Mouse (Mus musculus) thymus, postnatal 14 days (tissue): Measurements from ENCODE around the gene Hfm1.

Experiments used
- DNase-seq: peaks from one replicate; pipeline ENCODE4 v3.0.0; 2021

The Hfm1 gene

GRCm38 (mm10) chr5:106833025-106833424 is 93.1 kb downstream of the Hfm1 start:
- DNase-seq, result no peak

DNA sequence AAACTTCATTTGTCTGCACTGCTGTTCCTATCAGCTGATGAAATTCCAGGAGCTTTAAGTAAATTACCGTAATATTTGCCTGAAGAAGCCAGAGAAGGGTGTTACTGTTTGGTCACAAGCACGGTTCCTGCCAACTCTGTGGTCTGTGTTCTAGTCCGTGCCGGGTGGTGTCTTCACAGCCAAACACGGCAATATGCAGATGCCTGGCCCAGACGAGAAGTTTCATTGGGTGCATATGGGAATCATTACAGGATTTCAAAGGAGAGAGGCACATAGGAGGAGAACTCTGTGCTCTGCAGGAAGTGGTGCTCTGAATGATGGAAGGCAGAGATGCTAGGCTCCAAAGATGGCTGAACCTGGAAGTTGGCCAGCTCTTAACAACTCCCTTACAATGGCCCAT is 94.7 kb downstream of the Hfm1 start:
- DNase-seq, result no peak

DNA sequence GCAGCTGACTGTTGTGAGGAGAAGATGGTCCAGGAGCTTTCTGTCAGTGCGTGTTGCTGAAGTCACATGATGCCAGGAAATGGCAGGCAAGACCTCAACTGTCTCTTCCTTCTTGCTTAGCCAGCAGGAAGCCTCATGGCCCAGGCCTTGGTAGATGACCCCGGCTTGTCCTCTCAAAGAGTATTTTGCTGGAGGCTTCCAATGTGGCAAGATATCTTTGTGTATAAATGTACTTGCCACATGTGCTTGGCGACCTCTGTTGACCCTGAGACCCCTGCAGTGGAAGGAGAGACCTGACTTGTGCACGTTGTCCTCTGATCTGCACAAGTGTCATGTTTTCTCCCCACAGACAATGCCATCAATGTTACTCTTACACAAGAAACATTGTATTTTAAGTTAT is 95.3 kb downstream of the Hfm1 start:
- no peak for DNase-seq

DNA sequence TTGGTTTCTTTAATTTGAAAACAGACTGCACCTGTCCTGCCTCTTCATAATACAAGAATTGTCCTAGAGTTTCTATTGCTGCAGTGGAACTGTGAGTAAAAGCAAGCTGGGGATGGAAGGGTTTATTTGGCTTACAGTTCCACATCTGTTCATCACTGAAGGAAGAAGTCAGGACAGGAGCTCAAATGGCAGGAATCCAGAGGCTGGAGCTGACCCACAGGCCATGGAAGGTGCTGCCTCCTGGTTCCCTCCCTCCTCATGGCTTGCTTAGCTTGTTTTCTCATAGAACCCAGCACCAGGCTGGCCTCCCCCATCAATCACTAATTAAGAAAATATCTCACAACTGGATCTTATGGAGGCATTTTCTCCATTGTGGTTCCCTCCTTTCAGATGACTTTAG is 99.4 kb downstream of the Hfm1 start:
- DNase-seq, result no peak

DNA sequence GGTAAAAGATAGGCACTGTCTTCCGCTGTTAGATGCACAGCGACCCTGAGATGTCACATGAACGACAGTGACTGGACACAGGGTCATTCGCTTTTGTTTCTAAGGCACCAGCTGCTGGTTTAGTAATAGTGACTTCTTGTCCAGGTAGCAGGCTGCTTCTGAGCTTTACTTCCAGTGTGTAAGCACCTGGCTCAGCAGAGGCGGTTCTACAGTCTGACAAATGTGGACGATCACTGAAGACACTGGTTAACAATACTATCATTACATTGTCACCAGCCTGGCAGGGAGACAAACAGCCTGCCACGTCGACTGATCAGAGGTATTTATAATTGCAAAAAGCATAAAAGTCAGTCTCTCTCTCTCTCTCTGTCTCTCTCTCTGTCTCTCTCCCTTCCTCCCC is 100.1 kb downstream of the Hfm1 start:
- no peak for DNase-seq

DNA sequence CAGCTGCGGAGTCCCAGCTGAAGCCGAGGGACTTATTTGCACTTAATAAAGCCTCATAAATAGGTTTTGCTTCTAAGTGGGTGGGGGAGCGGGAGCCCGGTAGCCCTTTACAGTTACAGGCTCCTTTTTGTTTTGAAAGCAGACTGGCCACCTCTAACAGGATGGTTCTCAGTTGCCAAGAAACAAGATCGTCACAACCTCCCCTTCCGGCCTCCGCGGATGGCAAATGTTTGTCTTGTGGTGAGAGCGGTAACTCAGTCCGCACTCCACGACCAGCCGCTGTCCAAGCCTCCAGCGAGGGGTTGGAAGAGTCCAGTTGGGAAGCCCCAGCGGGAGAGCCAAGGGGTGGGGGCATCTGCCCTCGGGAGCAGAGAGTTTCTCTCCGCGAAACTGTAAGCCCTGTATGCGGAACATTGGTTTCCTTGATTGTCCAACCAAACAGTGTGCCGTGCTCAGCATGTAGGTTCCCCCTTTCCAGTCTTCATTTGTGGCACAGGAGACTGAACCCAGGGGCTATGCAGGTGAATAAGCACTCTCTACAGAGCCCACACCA is 100.7 kb downstream of the Hfm1 start:
- peak; percentile 52 for DNase-seq

DNA sequence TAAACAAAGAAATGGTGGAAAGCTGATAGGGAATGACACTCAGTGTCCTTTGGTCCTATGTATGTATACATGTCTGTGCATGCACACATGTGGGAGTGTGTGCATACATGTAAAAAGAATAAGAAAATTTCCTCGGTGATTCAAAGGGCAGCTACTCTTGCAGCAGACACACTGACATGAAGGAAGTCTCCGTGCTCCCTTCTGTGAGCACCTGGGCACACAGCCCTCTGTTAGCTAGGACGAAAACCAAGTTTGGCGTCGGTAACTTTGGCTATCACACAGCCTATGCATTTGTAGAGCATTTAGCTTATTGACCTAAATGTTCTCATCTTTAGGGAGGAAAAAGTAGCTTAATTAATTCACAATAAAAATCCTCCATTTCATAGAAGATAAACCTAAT is 101.4 kb downstream of the Hfm1 start:
- DNase-seq, result no peak

DNA sequence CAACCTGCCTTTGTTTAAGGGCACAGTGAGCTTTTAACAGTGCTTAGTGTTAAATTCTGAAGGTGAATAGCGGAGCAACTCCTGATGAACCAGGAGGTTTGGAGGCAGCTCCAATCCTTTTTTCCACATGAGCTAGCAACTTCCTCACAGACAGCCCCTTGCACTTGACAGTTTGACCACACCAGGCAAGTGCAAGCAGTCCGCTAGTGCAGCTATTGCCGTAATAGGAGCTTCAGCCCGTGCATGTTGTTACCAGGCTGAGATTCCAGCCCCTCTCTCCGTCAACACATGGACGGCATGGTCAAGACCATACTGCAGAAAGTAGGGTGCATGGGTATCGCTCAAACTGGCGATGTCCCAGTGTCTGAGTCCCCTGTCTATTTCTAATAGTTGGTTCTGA is 106.5 kb downstream of the Hfm1 start:
- no peak for DNase-seq

GRCm38 (mm10) chr5:106815923-106816654 is 110.0 kb downstream of the Hfm1 start:
- no peak for DNase-seq

DNA sequence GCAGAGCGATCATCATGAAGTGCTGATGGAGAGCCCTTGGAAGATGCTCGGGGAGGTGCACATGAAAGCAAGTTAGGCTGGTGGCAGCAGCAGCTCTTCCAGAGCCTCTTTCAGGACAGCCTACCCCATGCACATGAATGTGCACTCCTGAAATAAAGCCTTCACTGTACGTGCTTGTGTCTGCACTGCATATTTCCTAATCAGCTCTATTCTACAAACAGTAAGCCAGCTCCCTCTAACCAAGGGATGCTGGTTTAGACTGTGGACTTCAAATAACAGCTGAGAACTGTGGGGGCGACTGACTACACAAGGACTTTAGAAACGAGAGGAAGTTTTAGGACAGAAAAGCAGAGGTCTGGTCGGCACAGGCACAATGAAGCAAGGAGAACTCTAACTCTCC is 111.5 kb downstream of the Hfm1 start:
- no peak for DNase-seq

DNA sequence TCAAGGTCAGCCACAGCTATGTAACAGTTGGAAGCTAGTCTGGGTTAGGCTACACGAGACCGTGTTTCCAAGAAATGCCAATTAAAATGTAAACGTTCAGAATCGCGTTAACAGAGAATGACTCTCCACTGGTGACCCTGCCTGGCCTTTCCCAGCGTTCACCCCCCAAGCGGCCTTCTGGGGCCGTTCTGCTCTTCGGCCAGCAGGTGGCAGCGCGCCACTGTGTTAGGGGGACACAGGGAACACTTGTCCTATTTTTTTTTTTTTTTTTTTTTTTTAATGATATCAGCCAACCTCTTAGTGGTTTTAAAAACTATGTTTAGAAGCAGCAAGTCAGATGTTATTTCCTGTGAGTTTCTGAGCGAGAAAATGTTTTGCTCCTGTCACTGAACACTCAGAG is 123.0 kb downstream of the Hfm1 start:
- peak; percentile 80 for DNase-seq

GRCm38 (mm10) chr5:106801886-106802798 is 124.0 kb downstream of the Hfm1 start:
- peak; percentile 89 for DNase-seq

DNA sequence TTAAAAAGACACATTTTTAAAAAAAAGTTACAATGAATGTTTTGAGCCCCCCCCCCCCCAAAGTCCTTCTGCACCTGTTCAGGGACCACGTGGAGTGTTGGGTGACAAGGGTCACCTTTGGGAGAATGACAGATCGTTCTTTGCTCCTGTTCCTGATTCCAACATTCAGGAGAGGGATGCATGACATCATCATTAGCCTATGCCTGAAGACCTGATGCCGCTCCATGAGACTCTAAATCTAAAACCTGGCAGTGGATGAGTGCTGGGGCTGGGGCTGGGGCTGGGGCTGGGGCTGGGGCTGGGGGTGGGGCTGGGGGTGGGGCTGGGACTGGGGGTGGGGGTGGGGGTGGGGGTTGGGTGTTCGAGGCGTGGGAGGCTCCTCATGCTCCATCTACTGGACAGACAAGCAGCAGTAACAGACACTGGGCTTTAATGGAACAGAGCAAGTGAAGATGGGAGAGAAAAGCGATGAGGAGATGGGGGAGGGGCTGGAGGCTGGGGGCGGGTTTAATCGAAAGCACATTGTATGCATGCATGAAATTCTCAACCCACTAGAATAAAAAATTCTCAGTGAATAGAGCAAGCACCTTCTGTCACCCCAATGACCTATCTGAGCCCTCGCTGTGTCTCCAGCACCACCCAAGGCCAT is 124.8 kb downstream of the Hfm1 start:
- DNase-seq, result no peak

DNA sequence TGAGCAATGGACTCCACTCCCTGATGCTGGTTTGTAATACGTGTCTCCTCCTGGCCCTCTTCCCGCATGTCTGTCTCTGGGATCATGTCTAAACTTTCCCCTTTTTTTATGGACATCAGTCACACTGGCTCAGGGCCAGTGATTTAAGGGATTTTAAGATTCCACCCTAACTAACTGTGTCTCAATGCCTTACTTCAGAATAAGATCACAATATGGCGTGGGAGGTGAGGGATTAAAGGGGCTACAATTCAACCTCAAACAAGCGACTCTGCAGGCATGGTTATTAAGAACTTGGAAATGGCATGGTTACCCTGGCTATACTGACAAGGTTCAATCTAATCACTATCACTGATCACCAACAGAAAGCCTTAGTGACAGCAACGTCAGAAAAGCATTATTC is 128.2 kb downstream of the Hfm1 start:
- no peak for DNase-seq

- DNase-seq, result peak; percentile 53
Measured at GRCm38 (mm10) chr5:106791241-106791572, 134.9 kb downstream of the Hfm1 start.

DNA sequence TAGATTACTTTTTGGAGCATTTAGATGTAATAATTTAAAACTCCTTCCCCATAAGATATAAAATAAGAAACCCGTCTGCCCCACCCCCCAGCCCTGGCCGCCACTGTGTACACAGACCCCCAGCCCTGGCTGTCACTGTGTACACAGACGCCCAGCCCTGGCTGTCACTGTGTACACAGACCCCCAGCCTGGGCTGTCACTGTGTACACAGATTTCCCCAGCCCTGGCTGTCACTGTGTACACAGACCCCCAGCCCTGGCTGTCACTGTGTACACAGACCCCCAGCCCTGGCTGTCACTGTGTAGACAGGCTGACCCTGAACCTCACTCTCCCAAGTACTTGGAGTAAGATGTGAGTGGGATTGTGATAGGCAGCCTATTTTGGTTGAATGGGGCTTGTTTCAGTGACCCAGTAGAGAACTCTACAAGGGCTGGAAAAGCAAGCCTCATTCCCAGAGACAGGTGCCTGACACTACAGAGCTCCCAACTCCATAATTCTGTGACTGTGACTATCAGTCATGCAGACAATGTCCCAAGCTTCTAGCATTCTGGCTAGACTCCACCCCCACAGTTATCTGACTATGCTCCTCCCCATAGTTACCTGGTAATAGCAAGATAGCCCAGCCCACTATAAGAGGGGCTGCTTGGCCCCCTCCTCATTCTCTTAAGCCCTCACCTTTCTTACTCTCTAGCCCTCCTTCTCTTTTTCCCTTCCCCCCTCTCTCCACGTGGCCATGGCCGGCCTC is 135.5 kb downstream of the Hfm1 start:
- no peak for DNase-seq
